18 mouse cellular contexts compared by ENCODE assay signal in genomic region chr6:82284494-82284893, GRCm38 (mm10).
A peak's percentile ranks its signal among the peaks of the same experiment; 100 is the strongest.
DNase-seq lines count a peak whose midpoint lies in the region; ATAC-seq and TF ChIP-seq lines count a peak whose summit lies in the region.
"Had no signal": no experiment of that assay in that cellular context is flagged by ENCODE, and none has a peak within 500 bp of the region (broad histone marks: within the 10 kb centered on the region; RNA-seq: fewer than 3 reads in every experiment).

No protein-coding gene starts in this region.

- H3K4me1 ChIP-seq in midbrain, embryonic 14.5 days (ENCODE audit: control insufficient read depth, insufficient read depth, low read length): no peaks in the 10 kb centered on the region
- no peaks in the 10 kb centered on the region; the same call in 1 of the 2 replicates for H3K4me1 ChIP-seq in midbrain, postnatal 0 days (ENCODE audit: insufficient read depth, low read length)
- peaks cover 2% of the 10 kb centered on the region; the same call in 1 of the 2 replicates for H3K4me1 ChIP-seq in midbrain, embryonic 16.5 days (ENCODE audit: control insufficient read depth, insufficient read depth, low read length)
- H3K4me1 ChIP-seq in midbrain, embryonic 11.5 days (ENCODE audit: control insufficient read depth, insufficient read depth, low read length): no peaks in the 10 kb centered on the region
- H3K4me1 ChIP-seq: embryonic facial prominence, embryonic 10.5 days; embryonic facial prominence, embryonic 12.5 days; forebrain, embryonic 15.5 days had no signal

- no peak overlapping the region for H3K4me3 ChIP-seq in midbrain, embryonic 14.5 days (replicated peaks; ENCODE audit: low read depth, low read length)
- H3K4me3 ChIP-seq in midbrain, postnatal 0 days (ENCODE audit: low read depth, low read length): no peak overlapping the region
- no peak overlapping the region for H3K4me3 ChIP-seq in midbrain, embryonic 16.5 days (ENCODE audit: low read depth, low read length)
- no peak overlapping the region for H3K4me3 ChIP-seq in midbrain, embryonic 11.5 days (ENCODE audit: low read depth, low read length)
- H3K4me3 ChIP-seq: embryonic facial prominence, embryonic 10.5 days; embryonic facial prominence, embryonic 12.5 days; forebrain, embryonic 13.5 days; forebrain, embryonic 15.5 days had no signal

- no peak for TF ChIP-seq CTCF in midbrain, postnatal 0 days (IDR thresholded peaks at IDR 0.05)
- TF ChIP-seq CTCF in brain, embryonic 14.5 days (IDR thresholded peaks at IDR 0.05; ENCODE audit: borderline replicate concordance, extremely low read depth, insufficient read depth, insufficient read length): no peak

- no peaks in the 10 kb centered on the region for H3K27me3 ChIP-seq in midbrain, embryonic 14.5 days (ENCODE audit: control insufficient read depth, insufficient read depth, low read length)
- no peaks in the 10 kb centered on the region for H3K27me3 ChIP-seq in midbrain, postnatal 0 days (ENCODE audit: insufficient read depth, low read length)
- no peaks in the 10 kb centered on the region for H3K27me3 ChIP-seq in midbrain, embryonic 16.5 days (ENCODE audit: control insufficient read depth, insufficient read depth, low read depth, low read length)
- H3K27me3 ChIP-seq in midbrain, embryonic 11.5 days (ENCODE audit: control insufficient read depth, insufficient read depth, low read length): no peaks in the 10 kb centered on the region
- H3K27me3 ChIP-seq: embryonic facial prominence, embryonic 12.5 days; forebrain, embryonic 13.5 days; forebrain, embryonic 15.5 days had no signal

- WGBS in midbrain, embryonic 14.5 days: 51% methylated on average over 1 of the region's 1 CpGs
- 42% methylated on average over 1 of the region's 1 CpGs for WGBS in midbrain, postnatal 0 days
- WGBS in midbrain, embryonic 16.5 days: 49% methylated on average over 1 of the region's 1 CpGs
- 76% methylated on average over 1 of the region's 1 CpGs for WGBS in midbrain, embryonic 11.5 days

- no peaks in the 10 kb centered on the region for H3K36me3 ChIP-seq in midbrain, embryonic 14.5 days (ENCODE audit: control insufficient read depth, insufficient read depth, low read length)
- no peaks in the 10 kb centered on the region for H3K36me3 ChIP-seq in midbrain, postnatal 0 days (ENCODE audit: insufficient read depth, low read length)
- H3K36me3 ChIP-seq in midbrain, embryonic 16.5 days (ENCODE audit: control insufficient read depth, insufficient read depth, low read length): no peaks in the 10 kb centered on the region
- no peaks in the 10 kb centered on the region for H3K36me3 ChIP-seq in midbrain, embryonic 11.5 days (ENCODE audit: control insufficient read depth, insufficient read depth, low read length)
- H3K36me3 ChIP-seq: embryonic facial prominence, embryonic 10.5 days; embryonic facial prominence, embryonic 12.5 days; forebrain, embryonic 15.5 days had no signal

- no peaks in the 10 kb centered on the region for H3K9me3 ChIP-seq in midbrain, embryonic 14.5 days (ENCODE audit: control insufficient read depth, low read length)
- H3K9me3 ChIP-seq in midbrain, postnatal 0 days (ENCODE audit: low read length): no peaks in the 10 kb centered on the region
- no peaks in the 10 kb centered on the region for H3K9me3 ChIP-seq in midbrain, embryonic 16.5 days (replicated peaks; ENCODE audit: control insufficient read depth, low read length, poor library complexity, severe bottlenecking)
- no peaks in the 10 kb centered on the region for H3K9me3 ChIP-seq in midbrain, embryonic 11.5 days (ENCODE audit: control insufficient read depth, low read length)
- H3K9me3 ChIP-seq: embryonic facial prominence, embryonic 10.5 days; embryonic facial prominence, embryonic 12.5 days; forebrain, embryonic 13.5 days; forebrain, embryonic 15.5 days had no signal

- peak; percentile 19 for DNase-seq in midbrain, embryonic 14.5 days
- DNase-seq in midbrain, postnatal 0 days (ENCODE audit: low spot score): no peak
- DNase-seq in midbrain, embryonic 11.5 days (ENCODE audit: low spot score, missing footprints): no peak
- DNase-seq in brain, embryonic 14.5 days (ENCODE audit: low read depth): peak; percentile 23
- DNase-seq in layer of hippocampus, postnatal 25 days (ENCODE audit: extremely low spot score in 1 of 2, low spot score in 1 of 2): no peak
- DNase-seq: adrenal gland, adult 2 months; adrenal gland, postnatal 10 days; adrenal gland, postnatal 25 days; cerebellum, adult 11-12 months; cerebellum, adult 2 months; cerebellum, adult 9-10 months; cerebellum, postnatal 10 days; cerebellum, postnatal 25 days had no signal

- no peak overlapping the region for H3K27ac ChIP-seq in midbrain, embryonic 14.5 days (replicated peaks; ENCODE audit: low read depth, low read length)
- no peak overlapping the region for H3K27ac ChIP-seq in midbrain, postnatal 0 days (ENCODE audit: low read depth, low read length)
- no peak overlapping the region for H3K27ac ChIP-seq in midbrain, embryonic 16.5 days (ENCODE audit: low read length)
- H3K27ac ChIP-seq in midbrain, embryonic 11.5 days (ENCODE audit: low read depth, low read length): no peak overlapping the region
- H3K27ac ChIP-seq: embryonic facial prominence, embryonic 10.5 days; embryonic facial prominence, embryonic 12.5 days; forebrain, embryonic 13.5 days had no signal

- no peak for ATAC-seq in midbrain, embryonic 14.5 days (ENCODE audit: low FRiP score, low TSS enrichment)
- no peak for ATAC-seq in midbrain, postnatal 0 days (ENCODE audit: low FRiP score)
- peak; percentile 54 for ATAC-seq in midbrain, embryonic 16.5 days
- no peak for ATAC-seq in midbrain, embryonic 11.5 days (ENCODE audit: low FRiP score)

- no peak overlapping the region for H3K9ac ChIP-seq in midbrain, embryonic 14.5 days (replicated peaks; ENCODE audit: low read length)
- H3K9ac ChIP-seq in midbrain, postnatal 0 days (replicated peaks; ENCODE audit: low read length, poor library complexity, severe bottlenecking): no peak overlapping the region
- H3K9ac ChIP-seq in midbrain, embryonic 16.5 days (ENCODE audit: low read depth, low read length): no peak overlapping the region
- no peak overlapping the region for H3K9ac ChIP-seq in midbrain, embryonic 11.5 days (ENCODE audit: low read length)
- H3K9ac ChIP-seq: embryonic facial prominence, embryonic 12.5 days; forebrain, embryonic 13.5 days; forebrain, embryonic 15.5 days had no signal

- H3K4me2 ChIP-seq in midbrain, embryonic 14.5 days (ENCODE audit: low read length): no peak overlapping the region
- H3K4me2 ChIP-seq in midbrain, postnatal 0 days (ENCODE audit: low read depth, low read length, poor library complexity, severe bottlenecking): no peak overlapping the region
- H3K4me2 ChIP-seq in midbrain, embryonic 16.5 days (ENCODE audit: low read length): no peak overlapping the region
- H3K4me2 ChIP-seq in midbrain, embryonic 11.5 days: no peak overlapping the region
- H3K4me2 ChIP-seq: embryonic facial prominence, embryonic 12.5 days; forebrain, embryonic 13.5 days; forebrain, embryonic 15.5 days had no signal

- TF ChIP-seq POLR2A in brain, embryonic 14.5 days (IDR thresholded peaks at IDR 0.05; ENCODE audit: borderline replicate concordance, extremely low read depth, insufficient read depth, insufficient read length, poor library complexity, severe bottlenecking): no peak

Comparison
In these comparisons a context has a peak if more than half of its experiments do, and no peak if none do; other contexts are left out.
1. DNase-seq: peak in midbrain, embryonic 14.5 days (single experiment) and brain, embryonic 14.5 days (single experiment); none in midbrain, postnatal 0 days (single experiment), midbrain, embryonic 11.5 days (single experiment) and layer of hippocampus, postnatal 25 days (0 of 2).